Mouse (Mus musculus) spleen, adult 2 months (tissue): ENCODE data around the gene Trim26. TPM values are rescaled to one million over a fixed set of nuclear protein-coding genes. Genes with fewer than 3 reads are reported as not detected.
"Not testable (repeated sequence)": the region's sequence is repeated elsewhere in the genome, so short reads cannot be mapped to it uniquely, and the experiment has no call there.

Source experiments
- DNase-seq, 2 experiments: peaks; one replicate each; pipeline versions ENCODE4 v3.0.0 to v3.0.0-alpha.2; 2012 to 2021; ENCODE audit warnings: low spot score in 2 of 2, low read depth in 1 of 2
- H3K27ac ChIP-seq: fragments of 200-500 bp; 2 replicates; pipeline ENCODE4 v1.5.1; 2012; ENCODE audit warnings: low read length, inconsistent platforms; ENCODE audit not compliant: insufficient read depth
- H3K27me3 ChIP-seq: fragments of 200-500 bp; 2 replicates; pipeline ENCODE4 v1.6.1; 2012; ENCODE audit warnings: mild to moderate bottlenecking, moderate library complexity, low read length, inconsistent platforms; ENCODE audit not compliant: control insufficient read depth, insufficient read depth
- H3K36me3 ChIP-seq: fragments of 200-500 bp; 2 replicates; pipeline ENCODE4 v1.6.1; 2012; ENCODE audit warnings: mild to moderate bottlenecking, low read length, inconsistent platforms; ENCODE audit not compliant: control insufficient read depth, insufficient read depth
- H3K4me1 ChIP-seq: fragments of 200-500 bp; 2 replicates; pipeline ENCODE4 v1.6.1; 2011; ENCODE audit warnings: inconsistent platforms; ENCODE audit not compliant: control insufficient read depth, insufficient read depth, insufficient read length
- H3K4me3 ChIP-seq: fragments of 200-500 bp; 2 replicates; pipeline ENCODE4 v1.5.1; 2011; ENCODE audit warnings: mild to moderate bottlenecking, inconsistent platforms; ENCODE audit not compliant: insufficient read depth, insufficient read length; ENCODE audit errors: extremely low read depth
- CTCF ChIP-seq: fragments of 200-500 bp; IDR thresholded peaks from 2 replicates; pipeline ENCODE4 v1.5.1; 2011; ENCODE audit warnings: mild to moderate bottlenecking, inconsistent platforms; ENCODE audit not compliant: insufficient read depth, insufficient read length, insufficient replicate concordance; ENCODE audit errors: extremely low read depth
- POLR2A ChIP-seq: fragments of 200-500 bp; IDR thresholded peaks from 2 replicates; pipeline ENCODE4 v1.6.1; 2011; ENCODE audit warnings: low read depth, low read length, inconsistent platforms
- WGBS: fragments of 180-500 bp; shearing (Covaris S2); methylation state at CpG from one replicate; pipeline ENCODE4 v1.1.7; 2018; 5-methylcytosine and 5-hydroxymethylcytosine counted together
- polyA plus RNA-seq: library from polyadenylated mRNA; depleted of rRNA; stranded (reverse); fragments of >200 nt; gene quantifications from 2 replicates; pipeline ENCODE4 v1.2.3, GENCODE M21; 2012; rRNA removed

The Trim26 gene
- polyA plus RNA-seq: 50.6 and 55.6 TPM in 2 replicates

DNA sequence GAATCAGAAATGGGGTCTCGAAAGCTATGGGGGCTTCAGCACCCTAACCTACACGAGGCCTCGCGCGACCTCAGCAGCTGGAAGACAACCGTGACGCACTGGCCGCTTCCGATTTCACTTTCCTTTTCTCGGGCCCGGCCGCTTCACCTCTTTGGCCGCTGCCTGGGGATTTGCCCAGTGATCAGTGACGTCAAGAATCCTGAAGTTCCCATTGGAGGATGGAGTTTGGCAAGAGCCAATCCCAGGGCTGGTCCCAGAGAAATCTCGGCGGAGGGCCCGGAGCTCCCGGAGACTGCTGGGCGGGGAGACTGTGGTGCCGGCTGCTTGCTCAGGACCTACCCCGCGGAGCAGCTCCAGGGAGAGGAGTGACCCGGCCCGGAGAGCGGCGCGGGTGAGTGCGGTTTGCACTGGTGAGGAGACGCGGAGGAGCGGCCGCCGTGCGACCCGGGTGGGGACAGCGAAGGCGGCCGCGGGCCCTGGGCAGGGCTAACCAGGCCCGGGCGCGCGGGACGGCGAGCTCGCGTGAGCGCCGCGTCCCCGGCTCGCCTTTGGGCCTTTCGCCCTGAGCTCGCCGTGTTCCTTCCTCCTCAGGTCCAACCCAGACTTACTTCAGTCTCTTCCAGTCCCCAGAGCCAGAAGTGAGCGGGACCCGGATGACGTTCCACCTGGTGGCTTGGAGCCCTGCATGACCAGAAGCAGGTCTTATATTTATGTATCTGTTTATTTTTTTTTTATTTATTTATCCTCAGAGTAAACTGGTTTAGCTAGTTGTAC lies at the start of gene Trim26:
Gene Trim26 (plus strand): TSS at position 261 of the 774 bp plus-strand sequence.
- WGBS: under 1% methylated on average over 58 of the region's 58 CpGs
- DNase-seq: peak; percentile 96
- H3K4me3 ChIP-seq: peak within 1 kb of the TSS; percentile 81
- H3K27ac ChIP-seq: peak within 1 kb of the TSS; percentile 92
- no peaks in the 10 kb centered on the region; the same call in 1 of the 2 replicates for H3K36me3 ChIP-seq
- no peaks in the 10 kb centered on the region; the same call in 1 of the 2 replicates for H3K4me1 ChIP-seq
- TF ChIP-seq POLR2A (peak; percentile 15; the same call in 1 of the 2 replicates), CTCF (no peak)
- no peaks in the 10 kb centered on the region for H3K27me3 ChIP-seq

- H3K27ac ChIP-seq: no peak overlapping the region
- H3K27me3 ChIP-seq: no peaks in the 10 kb centered on the region
- no peak overlapping the region for H3K4me3 ChIP-seq
- no peak for DNase-seq
- H3K4me1 ChIP-seq: no peaks in the 10 kb centered on the region
- TF ChIP-seq POLR2A (no peak), CTCF (no peak)
- WGBS: 80% methylated on average over 2 of the region's 2 CpGs
- no peaks in the 10 kb centered on the region for H3K36me3 ChIP-seq
Observed at GRCm38 (mm10) chr17:36788351-36788750, 48.6 kb upstream of the Trim26 start.

GRCm38 (mm10) chr17:36788801-36789200 lies 48.1 kb upstream of the Trim26 start:
- DNase-seq: peak; percentile 30 to 37
- peak; percentile 30; the same call in 1 of the 2 replicates for TF ChIP-seq CTCF
- not testable (repeated sequence) for H3K36me3 ChIP-seq, H3K27ac ChIP-seq, H3K4me3 ChIP-seq, H3K27me3 ChIP-seq, H3K4me1 ChIP-seq

DNA sequence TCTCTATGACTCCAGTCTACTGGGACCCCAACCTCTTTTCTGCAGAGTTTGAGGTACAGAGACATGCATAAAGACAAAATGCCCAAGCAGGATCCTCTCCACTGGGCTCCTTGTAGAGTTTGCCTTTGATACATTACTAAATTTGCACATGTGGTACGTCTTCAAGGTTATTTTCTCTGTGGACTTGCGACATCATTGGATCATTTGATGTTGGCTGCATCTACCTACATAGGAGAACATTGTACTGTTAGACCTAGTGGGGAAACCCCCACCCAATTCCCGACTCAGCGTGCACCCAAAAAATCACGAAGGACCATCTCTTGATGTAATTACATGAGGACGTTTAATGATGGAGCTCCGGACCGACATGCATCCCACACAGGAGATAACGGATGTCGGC lies 37.4 kb upstream of the Trim26 start:
- no peak for DNase-seq
- no peaks in the 10 kb centered on the region for H3K4me1 ChIP-seq
- TF ChIP-seq CTCF: no peak
- TF ChIP-seq POLR2A: no peak
- no peaks in the 10 kb centered on the region for H3K36me3 ChIP-seq
- 91% methylated on average over 10 of the region's 10 CpGs for WGBS
- no peak overlapping the region for H3K27ac ChIP-seq
- no peaks in the 10 kb centered on the region; the same call in 1 of the 2 replicates for H3K27me3 ChIP-seq
- H3K4me3 ChIP-seq: no peak overlapping the region

DNA sequence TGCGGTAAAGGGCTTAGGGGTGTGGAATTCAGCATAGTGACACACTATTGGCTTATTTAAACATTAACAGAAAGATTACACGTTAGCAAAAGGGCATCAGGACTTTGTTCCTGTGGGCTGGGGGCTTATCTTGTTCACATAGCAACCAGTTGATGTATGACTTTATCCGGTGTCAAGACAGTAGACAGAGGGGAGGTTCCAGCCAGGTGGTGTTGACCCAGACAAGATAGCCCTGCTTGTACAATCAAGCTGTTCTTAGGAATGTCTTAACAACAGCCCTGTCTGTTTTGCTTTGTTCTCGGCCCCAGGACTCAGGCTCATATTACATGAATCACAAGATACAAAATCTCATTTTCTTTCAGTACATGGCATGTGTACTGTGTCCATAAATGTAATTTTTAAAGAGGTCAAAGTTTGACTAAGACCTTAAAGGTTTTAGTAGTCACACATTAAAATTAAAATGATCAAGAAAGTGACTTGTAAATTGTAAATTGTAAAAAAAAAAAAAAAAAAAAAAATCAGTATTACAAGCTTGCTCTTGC lies 36.9 kb upstream of the Trim26 start:
- not testable (repeated sequence) for H3K36me3 ChIP-seq, DNase-seq, H3K27me3 ChIP-seq, H3K27ac ChIP-seq, H3K4me1 ChIP-seq, H3K4me3 ChIP-seq
- WGBS: 79% methylated on average over 4 of the region's 4 CpGs

DNA sequence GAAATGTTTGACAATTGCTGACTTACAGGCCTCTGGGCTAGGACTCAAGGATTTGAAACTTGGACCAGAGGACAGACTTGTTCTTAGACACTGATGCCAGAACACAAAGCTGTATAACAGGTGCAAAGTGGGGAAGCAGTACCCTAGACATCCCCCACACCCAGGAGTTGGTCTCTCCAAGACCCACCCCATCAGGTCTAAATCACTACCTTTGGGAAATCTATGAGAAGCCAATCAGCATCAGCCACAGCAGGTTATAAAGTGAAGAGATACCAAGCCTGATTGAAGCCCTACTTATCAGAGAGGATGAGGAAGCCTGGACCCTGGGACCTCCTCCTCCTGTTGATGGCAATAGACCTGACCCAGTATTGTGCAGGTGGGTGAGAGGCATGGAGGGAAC lies 25.1 kb upstream of the Trim26 start, which contains the start of gene H2-M10.6:
Gene H2-M10.6 (plus strand): TSS at position 301 of the 400 bp plus-strand sequence.
- DNase-seq: no peak
- no peak for TF ChIP-seq CTCF
- TF ChIP-seq POLR2A: no peak
- no peaks in the 10 kb centered on the region for H3K36me3 ChIP-seq
- H3K4me1 ChIP-seq: no peaks in the 10 kb centered on the region
- no peaks in the 10 kb centered on the region for H3K27me3 ChIP-seq
- no peak within 1 kb of the TSS for H3K4me3 ChIP-seq
- no peak within 1 kb of the TSS for H3K27ac ChIP-seq

DNA sequence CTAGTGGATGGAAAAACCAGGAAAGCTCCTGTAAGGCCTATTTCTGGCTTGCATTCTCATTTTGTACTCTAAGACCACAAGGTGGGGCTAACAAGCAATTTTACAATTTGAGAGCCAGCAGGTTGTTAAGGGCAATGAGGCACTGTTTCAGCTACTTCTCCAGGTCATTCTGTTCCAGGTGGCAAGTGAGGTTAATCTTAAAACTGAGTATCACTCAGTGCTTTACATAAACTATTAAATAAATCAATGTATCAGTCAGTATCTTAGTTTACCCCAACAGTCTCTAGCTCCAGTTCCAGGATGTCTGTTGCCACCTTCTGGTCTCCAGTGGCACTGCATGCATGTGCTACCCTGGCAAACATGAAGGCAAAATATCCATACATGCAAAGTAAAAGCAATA lies 12.9 kb upstream of the Trim26 start:
- peak; percentile 35 to 61 for DNase-seq
- no peaks in the 10 kb centered on the region for H3K4me1 ChIP-seq
- no peak overlapping the region for H3K27ac ChIP-seq
- H3K27me3 ChIP-seq: no peaks in the 10 kb centered on the region
- TF ChIP-seq CTCF: peak; percentile 40; the same call in 1 of the 2 replicates
- TF ChIP-seq POLR2A: no peak
- no peak overlapping the region for H3K4me3 ChIP-seq
- no peaks in the 10 kb centered on the region for H3K36me3 ChIP-seq
